Comparison of ENCODE assay signal across 31 mouse cellular contexts in genomic region chr1:92511646-92512045, GRCm38 (mm10). TPM values are rescaled to one million over a fixed set of nuclear protein-coding genes. Genes with fewer than 3 reads are reported as not detected.
"Had no signal": no experiment of that assay in that cellular context is flagged by ENCODE, and none has a peak within 500 bp of the region (broad histone marks: within the 10 kb centered on the region; RNA-seq: fewer than 3 reads in every experiment).

No protein-coding gene starts in this region.

RNA-seq across cellular contexts. Expression of gene Olfr1414, which starts 6.8 kb away (rescaled TPM):
- polyA plus RNA-seq: limb, embryonic 10.5 days; limb, embryonic 11.5 days; limb, embryonic 12.5 days; limb, embryonic 13.5 days; limb, embryonic 14.5 days; limb, embryonic 15.5 days; liver, adult 2 months; liver, embryonic 11.5 days; liver, embryonic 12.5 days; liver, embryonic 13.5 days; liver, embryonic 14.5 days; liver, embryonic 15.5 days; liver, embryonic 16.5 days; liver, postnatal 0 days; lung, adult 2 months; lung, embryonic 14.5 days; lung, embryonic 15.5 days; lung, embryonic 16.5 days; lung, postnatal 0 days; macrophage; midbrain, embryonic 10.5 days; midbrain, embryonic 11.5 days; midbrain, embryonic 12.5 days; midbrain, embryonic 13.5 days; midbrain, embryonic 14.5 days; midbrain, embryonic 15.5 days; midbrain, embryonic 16.5 days; midbrain, postnatal 0 days; myocyte; neural tube, embryonic 11.5 days; neural tube, embryonic 12.5 days had no signal

RNA-seq across cellular contexts. Expression of gene Olfr1415, which starts 15.7 kb away (rescaled TPM):
- polyA plus RNA-seq: limb, embryonic 10.5 days; limb, embryonic 11.5 days; limb, embryonic 12.5 days; limb, embryonic 13.5 days; limb, embryonic 14.5 days; limb, embryonic 15.5 days; liver, adult 2 months; liver, embryonic 11.5 days; liver, embryonic 12.5 days; liver, embryonic 13.5 days; liver, embryonic 14.5 days; liver, embryonic 15.5 days; liver, embryonic 16.5 days; liver, postnatal 0 days; lung, adult 2 months; lung, embryonic 14.5 days; lung, embryonic 15.5 days; lung, embryonic 16.5 days; lung, postnatal 0 days; macrophage; midbrain, embryonic 10.5 days; midbrain, embryonic 11.5 days; midbrain, embryonic 12.5 days; midbrain, embryonic 13.5 days; midbrain, embryonic 14.5 days; midbrain, embryonic 15.5 days; midbrain, embryonic 16.5 days; midbrain, postnatal 0 days; myocyte; neural tube, embryonic 11.5 days; neural tube, embryonic 12.5 days had no signal

RNA-seq across cellular contexts. Expression of gene Olfr1416, which starts 26.7 kb away (rescaled TPM):
- polyA plus RNA-seq: limb, embryonic 10.5 days; limb, embryonic 11.5 days; limb, embryonic 12.5 days; limb, embryonic 13.5 days; limb, embryonic 14.5 days; limb, embryonic 15.5 days; liver, adult 2 months; liver, embryonic 11.5 days; liver, embryonic 12.5 days; liver, embryonic 13.5 days; liver, embryonic 14.5 days; liver, embryonic 15.5 days; liver, embryonic 16.5 days; liver, postnatal 0 days; lung, adult 2 months; lung, embryonic 14.5 days; lung, embryonic 15.5 days; lung, embryonic 16.5 days; lung, postnatal 0 days; macrophage; midbrain, embryonic 10.5 days; midbrain, embryonic 11.5 days; midbrain, embryonic 12.5 days; midbrain, embryonic 13.5 days; midbrain, embryonic 14.5 days; midbrain, embryonic 15.5 days; midbrain, embryonic 16.5 days; midbrain, postnatal 0 days; myocyte; neural tube, embryonic 11.5 days; neural tube, embryonic 12.5 days had no signal

RNA-seq across cellular contexts. Expression of gene Olfr1413, which starts 59.5 kb away (rescaled TPM):
- polyA plus RNA-seq: limb, embryonic 10.5 days; limb, embryonic 11.5 days; limb, embryonic 12.5 days; limb, embryonic 13.5 days; limb, embryonic 14.5 days; limb, embryonic 15.5 days; liver, adult 2 months; liver, embryonic 11.5 days; liver, embryonic 12.5 days; liver, embryonic 13.5 days; liver, embryonic 14.5 days; liver, embryonic 15.5 days; liver, embryonic 16.5 days; liver, postnatal 0 days; lung, adult 2 months; lung, embryonic 14.5 days; lung, embryonic 15.5 days; lung, embryonic 16.5 days; lung, postnatal 0 days; macrophage; midbrain, embryonic 10.5 days; midbrain, embryonic 11.5 days; midbrain, embryonic 12.5 days; midbrain, embryonic 13.5 days; midbrain, embryonic 14.5 days; midbrain, embryonic 15.5 days; midbrain, embryonic 16.5 days; midbrain, postnatal 0 days; myocyte; neural tube, embryonic 11.5 days; neural tube, embryonic 12.5 days had no signal
